Mouse (Mus musculus) liver, embryonic 16.5 days (tissue): ENCODE data around the gene Hepacam. TPM values are rescaled to one million over a fixed set of nuclear protein-coding genes. Genes with fewer than 3 reads are reported as not detected.

Source experiments
- ATAC-seq: fragments of 200-750 bp; cut with Nextera tagmentation; 2 replicates; pipeline ENCODE4 v1.8.0; 2017; ENCODE audit warnings: low read depth, mild to moderate bottlenecking, moderate number of reproducible peaks, moderate library complexity
- H3K27ac ChIP-seq: fragments of 300-500 bp; sonication (generic); 2 replicates; pipeline ENCODE4 v1.5.1; 2014; ENCODE audit warnings: mild to moderate bottlenecking, low read length
- H3K27me3 ChIP-seq: fragments of 300-500 bp; sonication (generic); 2 replicates; pipeline ENCODE4 v1.6.1; 2014; ENCODE audit warnings: low read depth, low read length, mixed read lengths; ENCODE audit not compliant: control insufficient read depth, insufficient read depth
- H3K36me3 ChIP-seq: fragments of 300-500 bp; sonication (generic); 2 replicates; pipeline ENCODE4 v1.6.1; 2014; ENCODE audit warnings: mild to moderate bottlenecking; ENCODE audit not compliant: control insufficient read depth, insufficient read depth
- H3K4me1 ChIP-seq: fragments of 300-500 bp; sonication (generic); 2 replicates; pipeline ENCODE4 v1.6.1; 2014; ENCODE audit warnings: low read depth, low read length, mixed read lengths; ENCODE audit not compliant: control insufficient read depth
- H3K4me2 ChIP-seq: fragments of 300-500 bp; sonication (generic); 2 replicates; pipeline ENCODE4 v1.6.1; 2014; ENCODE audit warnings: low read depth, low read length, mixed read lengths
- H3K4me3 ChIP-seq: fragments of 300-500 bp; sonication (generic); 2 replicates; pipeline ENCODE4 v1.5.1; 2014; ENCODE audit warnings: low read depth, mild to moderate bottlenecking, low read length
- H3K9ac ChIP-seq: fragments of 300-500 bp; sonication (generic); 2 replicates; pipeline ENCODE4 v1.6.1; 2014; ENCODE audit warnings: low read depth, low read length
- H3K9me3 ChIP-seq: fragments of 300-500 bp; sonication (generic); replicated peaks from 2 replicates; pipeline ENCODE4 v1.6.1; 2016; ENCODE audit warnings: low read length; ENCODE audit not compliant: control insufficient read depth
- WGBS: fragments of 180-500 bp; shearing (Covaris S2); extraction: QIAGEN DNeasy Blood & Tissue Kit; methylation state at CpG from one replicate; pipeline ENCODE4 v1.1.7; 2014; ENCODE audit not compliant: insufficient replicate concordance; 5-methylcytosine and 5-hydroxymethylcytosine counted together
- polyA plus RNA-seq: library from polyadenylated mRNA; unstranded; fragments of >200 nt; fragmentation: Nextera tagmentation; extraction: Ambion mirVana; gene quantifications from 2 replicates; pipeline ENCODE4 v1.2.1, GENCODE M21; 2015

Hepacam gene
- polyA plus RNA-seq: not detected in 2 replicates

- 71% methylated on average over 17 of the region's 17 CpGs for WGBS
- Histone ChIP-seq H3K4me1 (no peaks in the 10 kb centered on the region), H3K27me3 (no peaks in the 10 kb centered on the region), H3K9ac (no peak within 1 kb of the TSS), H3K4me2 (no peak within 1 kb of the TSS), H3K36me3 (no peaks in the 10 kb centered on the region), H3K27ac (no peak within 1 kb of the TSS), H3K9me3 (no peaks in the 10 kb centered on the region), H3K4me3 (no peak within 1 kb of the TSS)
- no peak for ATAC-seq
Observed at GRCm38 (mm10) chr9:37367301-37368080, at the start of gene Hepacam. Gene Hepacam, plus strand, starts transcription at chr9:37367351.

DNA sequence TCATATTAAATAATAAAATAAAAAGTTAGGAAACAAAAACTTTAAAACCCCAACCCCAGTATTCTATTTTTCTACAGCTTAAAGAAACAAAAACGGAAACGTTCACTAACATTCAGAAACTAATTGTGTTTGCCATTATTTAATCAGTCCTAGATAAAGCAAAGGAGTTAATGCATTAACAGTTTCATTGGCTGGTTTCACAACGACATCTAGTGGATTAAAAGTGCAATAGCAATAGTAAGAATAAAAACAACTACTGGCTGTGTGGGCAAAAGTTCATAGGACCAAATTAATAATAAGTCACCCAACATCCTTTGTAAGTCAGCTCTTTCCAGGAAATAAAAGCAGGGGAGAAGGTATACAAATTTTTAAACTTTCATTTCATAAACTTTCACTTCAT lies 37.7 kb upstream of the Hepacam start:
- H3K4me1 ChIP-seq: no peaks in the 10 kb centered on the region
- 34% methylated on average over 3 of the region's 3 CpGs for WGBS
- H3K4me2 ChIP-seq: no peak overlapping the region
- H3K27ac ChIP-seq: no peak overlapping the region
- H3K36me3 ChIP-seq: no peaks in the 10 kb centered on the region
- ATAC-seq: no peak
- H3K4me3 ChIP-seq: no peak overlapping the region
- no peaks in the 10 kb centered on the region for H3K9me3 ChIP-seq
- no peak overlapping the region for H3K9ac ChIP-seq
- H3K27me3 ChIP-seq: no peaks in the 10 kb centered on the region

DNA sequence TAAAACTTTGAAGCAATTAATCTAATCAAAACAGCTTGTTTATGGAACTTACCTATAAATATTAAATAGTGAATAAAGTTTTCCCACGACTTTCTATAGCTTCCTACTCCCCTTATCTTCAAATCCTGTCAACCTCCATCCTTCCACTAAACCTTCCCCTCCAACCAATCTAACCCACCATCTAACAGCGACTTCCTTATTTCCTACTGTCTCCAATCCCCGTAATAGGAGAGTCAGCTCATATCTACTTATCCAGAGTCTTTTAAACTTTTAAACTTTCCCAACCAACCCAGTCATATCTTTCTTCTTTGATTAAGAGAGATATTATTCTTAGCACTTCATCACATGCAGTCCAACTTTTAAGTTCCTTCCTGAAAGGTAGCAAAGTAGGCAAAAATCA lies 21.7 kb upstream of the Hepacam start:
- no peaks in the 10 kb centered on the region; the same call in none of the 2 replicates for H3K36me3 ChIP-seq
- H3K9ac ChIP-seq: no peak overlapping the region
- WGBS: 33% methylated on average over 3 of the region's 3 CpGs
- no peaks in the 10 kb centered on the region for H3K27me3 ChIP-seq
- ATAC-seq: no peak
- H3K4me3 ChIP-seq: no peak overlapping the region
- H3K9me3 ChIP-seq: no peaks in the 10 kb centered on the region
- H3K27ac ChIP-seq: no peak overlapping the region
- no peak overlapping the region for H3K4me2 ChIP-seq
- H3K4me1 ChIP-seq: peaks cover 4% of the 10 kb centered on the region

DNA sequence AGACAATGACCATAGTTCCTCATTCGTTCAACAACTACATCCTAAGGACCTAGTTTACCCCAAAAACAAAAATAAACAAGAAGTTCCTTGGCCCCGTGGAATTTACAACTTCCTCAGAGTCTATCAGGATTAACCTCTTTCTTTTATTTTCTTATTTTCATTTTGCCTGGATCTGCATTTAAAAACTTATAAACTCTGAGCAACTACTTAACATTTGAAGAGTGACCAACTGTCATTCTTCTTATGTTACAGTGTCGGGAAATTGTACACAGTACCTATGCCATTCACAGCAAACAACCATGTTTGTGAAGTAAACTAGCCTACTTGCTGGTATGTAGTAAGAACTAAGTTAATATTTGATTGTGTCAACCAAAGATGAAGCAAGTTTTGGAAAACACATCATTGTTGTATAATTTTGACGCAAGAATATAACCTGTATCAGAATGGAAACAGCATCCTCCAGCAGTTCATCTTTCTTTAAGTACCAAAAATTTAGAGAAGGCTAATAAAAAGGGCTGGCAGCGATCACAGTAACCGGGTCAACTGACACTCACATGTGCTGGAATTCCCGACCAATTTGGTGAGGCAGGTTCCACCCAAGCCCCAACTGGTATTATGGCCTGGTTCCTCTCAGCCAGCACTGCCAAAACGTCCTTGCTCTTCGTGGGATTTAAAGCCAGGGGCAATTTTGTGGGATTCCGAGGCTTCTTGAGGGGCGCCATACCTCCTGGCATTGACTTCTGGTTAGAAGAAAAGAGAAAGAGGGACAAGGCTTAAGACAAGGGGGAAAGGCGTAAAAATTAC lies 19.8 kb upstream of the Hepacam start:
- H3K9me3 ChIP-seq: no peaks in the 10 kb centered on the region
- ATAC-seq: peak; percentile 17; the same call in 1 of the 2 replicates
- H3K27ac ChIP-seq: peak overlapping the region; percentile 96
- no peaks in the 10 kb centered on the region; the same call in none of the 2 replicates for H3K36me3 ChIP-seq
- peak overlapping the region; percentile 96 for H3K9ac ChIP-seq
- H3K4me3 ChIP-seq: peak overlapping the region; percentile 92
- peaks cover 4% of the 10 kb centered on the region for H3K4me1 ChIP-seq
- WGBS: 8% methylated on average over 12 of the region's 12 CpGs
- H3K4me2 ChIP-seq: peak overlapping the region; percentile 91
- H3K27me3 ChIP-seq: no peaks in the 10 kb centered on the region

GRCm38 (mm10) chr9:37347988-37348642 lies 19.0 kb upstream of the Hepacam start, which contains the start of gene Ccdc15:
Gene Ccdc15, minus strand, starts transcription at chr9:37348432.
- 0% methylated on average over 41 of the region's 41 CpGs for WGBS
- H3K9ac ChIP-seq: peak within 1 kb of the TSS; percentile 96

GRCm38 (mm10) chr9:37349050-37349449 lies 18.1 kb upstream of the Hepacam start:
- H3K27ac ChIP-seq: no peak overlapping the region
- no peaks in the 10 kb centered on the region for H3K9me3 ChIP-seq
- ATAC-seq: no peak
- H3K27me3 ChIP-seq: no peaks in the 10 kb centered on the region
- no peaks in the 10 kb centered on the region for H3K36me3 ChIP-seq
- peaks cover 4% of the 10 kb centered on the region for H3K4me1 ChIP-seq
- H3K9ac ChIP-seq: peak overlapping the region; percentile 96
- peak overlapping the region; percentile 92 for H3K4me3 ChIP-seq
- 85% methylated on average over 3 of the region's 3 CpGs for WGBS
- H3K4me2 ChIP-seq: peak overlapping the region; percentile 91

More at GRCm38 (mm10) chr9:37347988-37348642, 19.0 kb upstream of the Hepacam start, which contains the start of gene Ccdc15:
- ATAC-seq: peak; percentile 99
- no peaks in the 10 kb centered on the region for H3K27me3 ChIP-seq
- H3K36me3 ChIP-seq: no peaks in the 10 kb centered on the region
- H3K4me2 ChIP-seq: peak within 1 kb of the TSS; percentile 91
- peak within 1 kb of the TSS; percentile 92 for H3K4me3 ChIP-seq
- H3K27ac ChIP-seq: peak within 1 kb of the TSS; percentile 96
- H3K9me3 ChIP-seq: no peaks in the 10 kb centered on the region
- H3K4me1 ChIP-seq: peaks cover 4% of the 10 kb centered on the region

- Histone ChIP-seq H3K27ac (no peak overlapping the region), H3K4me3 (no peak overlapping the region), H3K4me1 (peaks cover 4% of the 10 kb centered on the region), H3K4me2 (no peak overlapping the region), H3K9me3 (no peaks in the 10 kb centered on the region), H3K9ac (no peak overlapping the region), H3K36me3 (no peaks in the 10 kb centered on the region), H3K27me3 (no peaks in the 10 kb centered on the region)
- 36% methylated on average over 2 of the region's 2 CpGs for WGBS
- ATAC-seq: no peak
Observed at GRCm38 (mm10) chr9:37351266-37351665, 15.9 kb upstream of the Hepacam start.

GRCm38 (mm10) chr9:37354485-37354884 lies 12.7 kb upstream of the Hepacam start:
- WGBS: 32% methylated on average over 1 of the region's 1 CpGs
- Histone ChIP-seq H3K9me3 (no peaks in the 10 kb centered on the region), H3K4me3 (no peak overlapping the region), H3K4me2 (no peak overlapping the region), H3K9ac (no peak overlapping the region), H3K27me3 (no peaks in the 10 kb centered on the region), H3K4me1 (no peaks in the 10 kb centered on the region; the same call in 1 of the 2 replicates), H3K27ac (no peak overlapping the region), H3K36me3 (no peaks in the 10 kb centered on the region)
- ATAC-seq: no peak
